27 mouse cellular contexts compared by ENCODE assay signal in genomic region chr5:67552865-67553264, GRCm38 (mm10). TPM values are rescaled to one million over a fixed set of nuclear protein-coding genes. Genes with fewer than 3 reads are reported as not detected.
DNase-seq lines count a peak whose midpoint lies in the region; ATAC-seq and TF ChIP-seq lines count a peak whose summit lies in the region.
"Had no signal": no experiment of that assay in that cellular context is flagged by ENCODE, and none has a peak within 500 bp of the region (broad histone marks: within the 10 kb centered on the region; RNA-seq: fewer than 3 reads in every experiment).

No protein-coding gene starts in this region.

- intact Hi-C loops in left cerebral cortex, adult 2 months (cut with DNase I), result no loop called here

- TF ChIP-seq CTCF in left cerebral cortex, adult 2 months (IDR thresholded peaks at IDR 0.05), result no peak

- H3K36me3 ChIP-seq in heart, embryonic 10.5 days, result no peaks in the 10 kb centered on the region
- H3K36me3 ChIP-seq: embryonic facial prominence, embryonic 13.5 days; embryonic facial prominence, embryonic 15.5 days; forebrain, embryonic 10.5 days; forebrain, embryonic 12.5 days; G1E had no signal

- H3K9me3 ChIP-seq in heart, embryonic 10.5 days, result no peaks in the 10 kb centered on the region
- H3K9me3 ChIP-seq: embryonic facial prominence, embryonic 13.5 days; embryonic facial prominence, embryonic 15.5 days; forebrain, embryonic 10.5 days; forebrain, embryonic 12.5 days; G1E had no signal

- 83% methylated on average over 2 of the region's 2 CpGs for WGBS in heart, embryonic 10.5 days

- peak; percentile 16 for DNase-seq in heart, embryonic 10.5 days (ENCODE audit: low spot score)
- no peak for DNase-seq in heart, adult 11 months
- DNase-seq in left cerebral cortex, adult 2 months (ENCODE audit: extremely low spot score in 1 of 2, low spot score in 2 of 2), result no peak
- DNase-seq in right cerebral cortex, postnatal 4 days, result no peak
- DNase-seq: adrenal gland, adult 8-10 months; adrenal gland, postnatal 14 days; adrenal gland, postnatal 36 days; cerebellum, adult 11-12 months; cerebellum, adult 2 months; cerebellum, adult 9-10 months; cerebellum, postnatal 10 days; cerebellum, postnatal 25 days; embryo, embryonic 11 days had no signal

- no peaks in the 10 kb centered on the region for H3K27me3 ChIP-seq in heart, embryonic 10.5 days (ENCODE audit: insufficient read depth, poor library complexity, severe bottlenecking)
- H3K27me3 ChIP-seq: embryonic facial prominence, embryonic 13.5 days; embryonic facial prominence, embryonic 15.5 days; forebrain, embryonic 12.5 days; Patski had no signal

- H3K4me3 ChIP-seq in heart, embryonic 10.5 days, result no peak overlapping the region
- no peak overlapping the region for H3K4me3 ChIP-seq in left cerebral cortex, adult 2 months
- H3K4me3 ChIP-seq: embryonic facial prominence, embryonic 13.5 days; embryonic facial prominence, embryonic 15.5 days; erythroblast, embryonic 14.5 days; forebrain, embryonic 10.5 days; forebrain, embryonic 12.5 days had no signal

- no peak overlapping the region for H3K27ac ChIP-seq in heart, embryonic 10.5 days
- H3K27ac ChIP-seq in left cerebral cortex, adult 2 months, result no peak overlapping the region
- H3K27ac ChIP-seq: embryonic facial prominence, embryonic 13.5 days; embryonic facial prominence, embryonic 15.5 days; forebrain, embryonic 10.5 days; forebrain, embryonic 12.5 days had no signal

- H3K4me1 ChIP-seq in heart, embryonic 10.5 days, result no peaks in the 10 kb centered on the region
- H3K4me1 ChIP-seq: embryonic facial prominence, embryonic 13.5 days; embryonic facial prominence, embryonic 15.5 days; forebrain, embryonic 10.5 days; forebrain, embryonic 12.5 days had no signal

- ATAC-seq in common myeloid progenitor, adult 5-6 weeks (replicated peaks; ENCODE audit: low read depth, poor library complexity, severe bottlenecking), result 0 out of 2 replicates have a peak, but pooled peaks have one; percentile 36
- peak; percentile 72 for ATAC-seq in megakaryocyte, adult 5-6 weeks (ENCODE audit: poor library complexity, severe bottlenecking)
- ATAC-seq in monocyte, adult 5-6 weeks (replicated peaks; ENCODE audit: insufficient number of reproducible peaks, low FRiP score, low TSS enrichment, poor library complexity, severe bottlenecking), result no peak
- ATAC-seq: activated CD4-positive, CD25-positive, alpha-beta regulatory T cell, adult 4 months; forebrain, embryonic 14.5 days; forebrain, embryonic 16.5 days; Patski had no signal

RNA-seq across cellular contexts. Expression of gene Shisa3, which starts 54.8 kb away (rescaled TPM):
- 0.90 and 12.9 TPM in 2 replicates for polyA plus RNA-seq in heart, embryonic 10.5 days (2016; fragmentation: Nextera tagmentation; extraction: Ambion mirVana)
- total RNA-seq in common myeloid progenitor, adult 5-6 weeks (2017), result not detected in 2 replicates
- not detected in 2 replicates for total RNA-seq in megakaryocyte, adult 5-6 weeks (2015)
- not detected in 2 replicates for total RNA-seq in megakaryocyte, adult 5-6 weeks (2017)
- 1 to 10 TPM in 1 of 2 experiments, under 1 TPM in 1; 0.87 to 1.1 TPM for total RNA-seq in left cerebral cortex, adult 2 months (2021)
- not detected in 3 replicates for total RNA-seq in monocyte, adult 5-6 weeks (2017)
- polyA plus RNA-seq: C2C12; erythroblast, embryonic 14.5 days; G1E; Patski had no signal
